Mouse (Mus musculus) liver, embryonic 11.5 days (tissue): ENCODE measurements around the gene Gga2. TPM values are rescaled to one million over a fixed set of nuclear protein-coding genes. Genes with fewer than 3 reads are reported as not detected.

Experiments used
- ATAC-seq: fragments of 200-750 bp; cut with Nextera tagmentation; replicated peaks from 2 replicates; pipeline ENCODE4 v1.8.0; 2017; ENCODE audit warnings: moderate number of reproducible peaks, mild to moderate bottlenecking, moderate TSS enrichment, moderate library complexity; ENCODE audit not compliant: low FRiP score
- DNase-seq: peaks from one replicate; pipeline ENCODE4 v3.0.0-alpha.2; 2017; ENCODE audit warnings: low spot score
- H3K27ac ChIP-seq: fragments of 300-500 bp; sonication (generic); 2 replicates; pipeline ENCODE4 v1.5.1; 2014; ENCODE audit warnings: mild to moderate bottlenecking, low read depth, low read length, control low read depth
- H3K27me3 ChIP-seq: fragments of 300-500 bp; sonication (generic); replicated peaks from 2 replicates; pipeline ENCODE4 v1.6.1; 2014; ENCODE audit warnings: low read length, mixed read lengths; ENCODE audit not compliant: control insufficient read depth, insufficient read depth
- H3K36me3 ChIP-seq: fragments of 300-500 bp; sonication (generic); 2 replicates; pipeline ENCODE4 v1.6.1; 2014; ENCODE audit warnings: mild to moderate bottlenecking, low read length, moderate library complexity, mixed read lengths; ENCODE audit not compliant: control insufficient read depth, insufficient read depth
- H3K4me1 ChIP-seq: fragments of 300-500 bp; sonication (generic); replicated peaks from 2 replicates; pipeline ENCODE4 v1.6.1; 2014; ENCODE audit warnings: low read length, mixed read lengths; ENCODE audit not compliant: control insufficient read depth, insufficient read depth
- H3K4me2 ChIP-seq: fragments of 300-500 bp; sonication (generic); 2 replicates; pipeline ENCODE4 v1.6.1; 2014; ENCODE audit warnings: mild to moderate bottlenecking, control low read depth, moderate library complexity
- H3K4me3 ChIP-seq: fragments of 300-500 bp; sonication (generic); 2 replicates; pipeline ENCODE4 v1.5.1; 2014; ENCODE audit warnings: low read depth, low read length, control low read depth
- H3K9ac ChIP-seq: fragments of 300-500 bp; sonication (generic); 2 replicates; pipeline ENCODE4 v1.6.1; 2014; ENCODE audit warnings: low read depth, low read length, control low read depth
- H3K9me3 ChIP-seq: fragments of 300-500 bp; sonication (generic); 2 replicates; pipeline ENCODE4 v1.6.1; 2016; ENCODE audit warnings: low read length, inconsistent platforms, mixed read lengths; ENCODE audit not compliant: control insufficient read depth
- WGBS: fragments of 180-500 bp; shearing (Covaris S2); extraction: QIAGEN DNeasy Blood & Tissue Kit; methylation state at CpG from one replicate; pipeline ENCODE4 v1.1.7; 2014; 5-methylcytosine and 5-hydroxymethylcytosine counted together
- polyA plus RNA-seq: library from polyadenylated mRNA; unstranded; fragments of >200 nt; fragmentation: Nextera tagmentation; extraction: Ambion mirVana; gene quantifications from 2 replicates; pipeline ENCODE4 v1.2.1, GENCODE M21; 2014

Gga2 gene
- polyA plus RNA-seq, 1 experiment from 2014 or later = 69.4 TPM

DNA sequence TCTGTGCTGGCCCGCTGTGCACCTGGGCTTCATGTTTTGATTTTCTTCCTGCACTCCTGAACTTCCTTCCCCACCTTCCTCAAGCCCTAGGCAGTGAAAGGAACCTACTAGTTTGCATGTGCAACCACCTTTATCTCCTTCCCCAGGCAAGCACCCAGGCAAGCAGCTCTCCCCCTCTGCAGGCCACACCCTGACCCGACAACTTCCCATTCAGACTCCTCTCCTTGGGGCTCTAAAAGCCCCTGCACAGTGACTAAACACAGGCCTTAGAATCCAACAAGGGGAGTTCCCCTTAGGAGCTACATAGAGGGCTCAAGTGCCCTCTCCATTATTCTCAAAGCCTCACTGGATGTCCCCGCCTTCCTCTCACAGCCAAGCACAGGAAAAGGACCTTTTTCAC, 2.8 kb downstream of the Gga2 start:
- H3K36me3 ChIP-seq = 0 out of 2 replicates have a peak, but pooled peaks cover 2% of the 10 kb centered on the region
- H3K4me2 ChIP-seq = peak overlapping the region; percentile 78
- H3K9ac ChIP-seq = peak overlapping the region; percentile 36
- H3K27ac ChIP-seq = peak overlapping the region; percentile 80
- no peaks in the 10 kb centered on the region for H3K9me3 ChIP-seq
- peak; percentile 75 for ATAC-seq
- peak overlapping the region; percentile 11; the same call in 1 of the 2 replicates for H3K4me3 ChIP-seq
- 44% methylated on average over 3 of the region's 3 CpGs for WGBS
- peaks cover 55% of the 10 kb centered on the region for H3K4me1 ChIP-seq
- no peaks in the 10 kb centered on the region for H3K27me3 ChIP-seq
- no peak for DNase-seq

DNA sequence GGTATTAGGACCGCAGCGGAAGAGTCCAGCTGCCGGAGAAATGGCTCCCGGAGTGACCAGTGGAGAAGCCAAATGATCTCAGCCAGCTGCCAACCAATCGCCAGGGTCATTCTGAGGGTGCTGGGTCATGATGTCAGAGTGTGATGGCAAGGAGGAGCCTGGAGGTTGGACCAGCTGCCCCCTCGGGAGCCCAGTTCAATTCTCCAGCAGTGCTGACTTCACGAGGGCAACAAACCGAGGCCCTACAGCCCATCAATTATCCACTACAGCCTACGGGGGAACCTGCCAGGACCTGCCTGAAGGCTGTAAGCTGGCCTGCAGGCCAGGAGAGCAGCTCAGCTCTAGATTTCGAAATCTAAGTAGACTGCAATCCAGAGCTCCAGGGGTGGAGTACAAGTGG, 5.3 kb downstream of the Gga2 start:
- H3K36me3 ChIP-seq = peaks cover 9% of the 10 kb centered on the region; the same call in 1 of the 2 replicates
- no peak overlapping the region; the same call in 1 of the 2 replicates for H3K9ac ChIP-seq
- peaks cover 58% of the 10 kb centered on the region for H3K4me1 ChIP-seq
- 59% methylated on average over 10 of the region's 10 CpGs for WGBS
- no peaks in the 10 kb centered on the region for H3K9me3 ChIP-seq
- DNase-seq (no peak), ATAC-seq (no peak)
- H3K4me2 ChIP-seq = peak overlapping the region; percentile 44
- no peaks in the 10 kb centered on the region for H3K27me3 ChIP-seq
- H3K4me3 ChIP-seq = no peak overlapping the region
- H3K27ac ChIP-seq = no peak overlapping the region; the same call in 1 of the 2 replicates

DNA sequence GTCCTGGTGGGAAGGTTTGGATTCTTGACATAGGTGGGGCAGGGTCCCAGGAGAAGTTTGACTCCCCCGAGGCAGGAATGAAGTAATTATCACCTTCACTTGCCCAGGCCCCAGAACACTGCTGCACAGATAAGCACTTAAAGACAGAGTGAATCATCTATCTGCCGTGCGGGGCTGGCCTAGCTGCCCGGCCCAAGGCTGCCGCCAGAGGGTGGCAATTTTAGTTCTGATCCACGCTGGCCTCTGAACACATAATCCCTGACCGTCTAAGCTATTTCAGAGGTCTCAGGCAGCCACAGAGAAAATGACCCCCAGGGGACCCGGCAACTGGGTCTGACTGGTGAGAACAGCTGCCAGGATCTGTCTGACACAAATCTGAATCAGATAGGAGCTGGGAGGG, 5.9 kb downstream of the Gga2 start:
- H3K9ac ChIP-seq = no peak overlapping the region; the same call in 1 of the 2 replicates

DNA sequence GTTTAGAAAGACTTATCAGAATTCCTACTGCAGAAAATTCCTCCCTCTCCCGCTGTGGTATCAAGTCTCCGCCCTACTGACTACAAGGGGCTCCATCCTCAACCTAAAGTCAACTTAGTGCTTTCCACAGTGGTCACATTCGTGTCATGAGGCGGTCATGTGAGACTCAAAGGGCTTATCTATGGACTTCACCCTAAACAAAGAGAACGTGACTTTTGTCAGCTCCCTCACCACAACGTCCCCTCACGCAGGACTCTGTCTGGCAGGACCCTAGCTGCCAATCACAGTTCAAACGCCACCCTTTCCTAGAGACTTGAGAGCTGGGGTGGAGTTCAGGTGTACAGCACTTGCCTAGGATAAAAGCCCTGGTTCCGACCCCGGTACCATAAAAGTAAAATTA, 8.1 kb downstream of the Gga2 start:
- Histone ChIP-seq H3K4me3 (no peak overlapping the region), H3K36me3 (peaks cover 28% of the 10 kb centered on the region), H3K4me2 (no peak overlapping the region), H3K4me1 (peaks cover 36% of the 10 kb centered on the region), H3K9me3 (no peaks in the 10 kb centered on the region), H3K27me3 (no peaks in the 10 kb centered on the region), H3K9ac (no peak overlapping the region), H3K27ac (no peak overlapping the region)
- ATAC-seq (peak; percentile 22; the same call in 1 of the 2 replicates), DNase-seq (no peak)
- WGBS = 57% methylated on average over 10 of the region's 10 CpGs

More for the DNA sequence above, 5.9 kb downstream of the Gga2 start:
- Histone ChIP-seq H3K4me2 (peak overlapping the region; percentile 44), H3K4me3 (no peak overlapping the region), H3K27ac (0 out of 2 replicates have a peak overlapping the region, but pooled peaks have one; percentile 8), H3K9me3 (no peaks in the 10 kb centered on the region), H3K36me3 (peaks cover 12% of the 10 kb centered on the region), H3K27me3 (no peaks in the 10 kb centered on the region), H3K4me1 (peaks cover 57% of the 10 kb centered on the region)
- 22% methylated on average over 8 of the region's 8 CpGs for WGBS
- ATAC-seq (peak; percentile 52), DNase-seq (no peak)

DNA sequence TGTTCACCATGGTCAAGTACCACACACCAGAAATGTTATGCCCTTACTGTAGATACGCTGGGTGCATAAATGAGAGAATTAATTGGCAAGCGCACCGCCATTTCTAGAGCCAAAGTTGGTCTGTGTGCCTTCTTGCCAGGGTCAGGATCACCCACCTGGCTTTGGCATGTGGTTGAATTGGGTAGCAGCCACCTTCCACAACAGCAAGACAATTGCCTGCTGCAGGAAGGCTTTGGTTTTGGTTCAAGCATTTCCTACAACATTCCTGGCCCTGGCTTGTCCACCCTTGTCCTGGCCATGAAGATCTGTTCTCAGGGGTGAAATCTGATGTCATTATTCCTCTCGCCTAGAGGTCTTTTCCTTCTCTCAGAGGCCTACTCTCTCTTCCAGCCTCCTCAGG, 8.7 kb downstream of the Gga2 start:
- Histone ChIP-seq H3K4me2 (no peak overlapping the region), H3K27ac (no peak overlapping the region), H3K27me3 (no peaks in the 10 kb centered on the region), H3K9me3 (no peaks in the 10 kb centered on the region), H3K4me1 (peaks cover 32% of the 10 kb centered on the region), H3K9ac (no peak overlapping the region), H3K36me3 (peaks cover 27% of the 10 kb centered on the region), H3K4me3 (no peak overlapping the region)
- DNase-seq (no peak), ATAC-seq (no peak)
- 92% methylated on average over 4 of the region's 4 CpGs for WGBS

DNA sequence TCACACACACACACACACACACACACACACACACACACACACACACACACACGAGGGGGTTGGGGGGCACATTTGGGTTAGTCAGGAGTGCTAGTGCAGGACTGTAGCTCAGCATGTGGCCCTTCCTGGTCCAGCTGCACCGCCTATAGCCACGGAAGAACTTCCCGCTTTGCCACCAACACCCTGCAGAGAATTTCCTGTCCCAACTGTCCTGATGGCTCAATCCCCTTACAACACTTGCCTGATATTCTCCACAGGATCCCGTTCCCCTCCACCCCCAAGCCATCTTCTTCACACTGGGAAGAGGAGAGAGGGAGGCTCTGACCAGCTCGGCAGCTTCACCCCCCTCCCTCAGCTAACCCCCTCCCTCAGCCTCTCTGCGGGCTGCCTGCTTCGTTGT, 20.6 kb downstream of the Gga2 start:
- 70% methylated on average over 8 of the region's 8 CpGs for WGBS
- no peak for DNase-seq
- no peak for ATAC-seq
- H3K4me1 ChIP-seq = no peaks in the 10 kb centered on the region
- H3K27ac ChIP-seq = no peak overlapping the region
- H3K36me3 ChIP-seq = peaks cover 57% of the 10 kb centered on the region
- no peaks in the 10 kb centered on the region for H3K9me3 ChIP-seq
- no peaks in the 10 kb centered on the region for H3K27me3 ChIP-seq
- H3K4me3 ChIP-seq = no peak overlapping the region
- no peak overlapping the region for H3K9ac ChIP-seq
- H3K4me2 ChIP-seq = no peak overlapping the region

DNA sequence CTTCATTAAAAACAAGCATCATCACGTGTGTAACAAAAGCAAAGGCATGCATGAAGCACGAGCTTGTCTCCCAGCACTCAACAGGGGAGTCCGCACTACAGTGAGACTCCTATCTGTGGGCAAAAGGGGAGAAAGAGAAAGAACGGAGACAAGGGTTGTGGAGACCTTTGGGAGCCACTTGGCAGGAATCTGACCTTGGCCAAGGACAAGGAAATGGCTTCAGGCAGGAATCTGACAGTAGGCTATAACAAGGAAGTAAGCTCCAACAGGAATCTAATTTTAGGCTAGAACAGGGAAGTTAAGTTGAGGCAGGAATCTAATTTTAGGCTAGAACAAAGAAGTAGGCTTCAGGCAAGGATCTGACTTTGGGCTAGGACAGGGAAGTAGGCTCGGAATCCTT, 25.1 kb downstream of the Gga2 start:
- no peak for DNase-seq
- Histone ChIP-seq H3K27me3 (no peaks in the 10 kb centered on the region), H3K9me3 (no peaks in the 10 kb centered on the region), H3K4me2 (no peak overlapping the region), H3K9ac (no peak overlapping the region), H3K27ac (no peak overlapping the region), H3K4me3 (no peak overlapping the region), H3K4me1 (no peaks in the 10 kb centered on the region), H3K36me3 (peaks cover 67% of the 10 kb centered on the region)
- 84% methylated on average over 5 of the region's 5 CpGs for WGBS
- no peak for ATAC-seq

DNA sequence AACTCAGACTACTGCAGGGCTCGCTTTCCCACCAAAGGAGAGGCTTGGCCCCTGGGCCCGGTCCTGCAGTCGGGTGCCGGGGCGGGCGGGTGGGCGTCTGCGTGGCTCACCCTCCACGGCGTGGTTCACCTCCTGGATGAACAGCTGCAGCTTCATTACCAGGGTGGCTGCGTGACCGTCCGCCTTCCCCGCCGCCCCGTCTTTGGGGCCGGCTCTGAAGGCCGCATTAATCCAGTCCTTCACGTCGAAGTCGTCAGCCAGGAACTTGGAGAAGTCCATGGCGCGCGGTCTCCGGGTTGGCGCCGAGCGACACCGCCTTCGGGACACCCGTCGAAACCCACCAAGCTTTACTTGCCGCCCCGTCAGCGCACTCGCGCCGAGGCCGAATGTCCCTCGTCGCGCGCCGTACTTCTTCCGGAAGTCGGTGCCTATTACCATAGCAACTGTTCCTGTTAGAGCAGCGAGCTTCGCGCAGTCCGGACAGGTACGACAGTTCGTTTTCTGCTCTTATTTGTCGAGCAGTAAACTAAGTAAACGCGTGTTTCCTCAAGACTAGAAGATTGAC, 39.6 kb downstream of the Gga2 start, which contains the start of gene Cog7:
TSS of gene Cog7 (minus strand) at position 405 of the 565 bp plus-strand sequence.
- Histone ChIP-seq H3K9ac (peak within 1 kb of the TSS; percentile 85), H3K9me3 (no peaks in the 10 kb centered on the region), H3K4me1 (0 out of 2 replicates have a peak, but pooled peaks cover 3% of the 10 kb centered on the region), H3K27me3 (no peaks in the 10 kb centered on the region), H3K4me3 (peak within 1 kb of the TSS; percentile 76), H3K36me3 (no peaks in the 10 kb centered on the region), H3K27ac (peak within 1 kb of the TSS; percentile 30; the same call in 1 of the 2 replicates), H3K4me2 (peak within 1 kb of the TSS; percentile 77)
- DNase-seq (peak; percentile 89), ATAC-seq (peak; percentile 86)
- WGBS = 1% methylated on average over 55 of the region's 55 CpGs

DNA sequence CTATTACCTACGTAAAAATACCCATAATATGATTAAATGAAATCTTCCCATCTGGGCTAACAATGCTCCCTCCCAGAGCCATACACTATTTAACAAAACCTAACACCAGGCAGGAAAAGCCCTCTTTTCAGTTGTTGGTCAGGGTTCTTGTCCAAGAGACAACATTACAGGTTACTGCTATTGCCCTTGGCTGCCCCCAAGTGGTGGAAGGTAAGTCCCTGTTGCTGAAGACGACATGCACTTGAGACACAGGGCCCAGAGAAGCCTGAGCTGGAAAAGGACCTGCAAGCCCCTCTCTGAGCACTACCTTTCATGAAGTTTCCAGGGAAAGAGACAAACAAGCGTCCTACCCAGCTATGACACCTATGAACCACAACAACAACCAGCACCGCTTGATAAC, 46.0 kb downstream of the Gga2 start:
- ATAC-seq (0 out of 2 replicates have a peak, but pooled peaks have one; percentile 32), DNase-seq (no peak)
- H3K9ac ChIP-seq = no peak overlapping the region
- peaks cover 6% of the 10 kb centered on the region for H3K36me3 ChIP-seq
- WGBS = 53% methylated on average over 4 of the region's 4 CpGs
- no peak overlapping the region for H3K4me3 ChIP-seq
- H3K27ac ChIP-seq = no peak overlapping the region
- H3K4me2 ChIP-seq = no peak overlapping the region
- H3K9me3 ChIP-seq = no peaks in the 10 kb centered on the region
- H3K27me3 ChIP-seq = no peaks in the 10 kb centered on the region
- H3K4me1 ChIP-seq = 0 out of 2 replicates have a peak, but pooled peaks cover 3% of the 10 kb centered on the region
